Mouse (Mus musculus): ENCODE results near the gene Mob3a. TPM values are rescaled to one million over a fixed set of nuclear protein-coding genes. Genes with fewer than 3 reads are reported as not detected.
A peak's percentile ranks its signal among the peaks of the same experiment; 100 is the strongest.
"Not testable (repeated sequence)": the region's sequence is repeated elsewhere in the genome, so short reads cannot be mapped to it uniquely, and the experiment has no call there.

Mob3a gene
- polyA plus RNA-seq, 1 experiment from 2014 or later, result 38.9 TPM

DNA sequence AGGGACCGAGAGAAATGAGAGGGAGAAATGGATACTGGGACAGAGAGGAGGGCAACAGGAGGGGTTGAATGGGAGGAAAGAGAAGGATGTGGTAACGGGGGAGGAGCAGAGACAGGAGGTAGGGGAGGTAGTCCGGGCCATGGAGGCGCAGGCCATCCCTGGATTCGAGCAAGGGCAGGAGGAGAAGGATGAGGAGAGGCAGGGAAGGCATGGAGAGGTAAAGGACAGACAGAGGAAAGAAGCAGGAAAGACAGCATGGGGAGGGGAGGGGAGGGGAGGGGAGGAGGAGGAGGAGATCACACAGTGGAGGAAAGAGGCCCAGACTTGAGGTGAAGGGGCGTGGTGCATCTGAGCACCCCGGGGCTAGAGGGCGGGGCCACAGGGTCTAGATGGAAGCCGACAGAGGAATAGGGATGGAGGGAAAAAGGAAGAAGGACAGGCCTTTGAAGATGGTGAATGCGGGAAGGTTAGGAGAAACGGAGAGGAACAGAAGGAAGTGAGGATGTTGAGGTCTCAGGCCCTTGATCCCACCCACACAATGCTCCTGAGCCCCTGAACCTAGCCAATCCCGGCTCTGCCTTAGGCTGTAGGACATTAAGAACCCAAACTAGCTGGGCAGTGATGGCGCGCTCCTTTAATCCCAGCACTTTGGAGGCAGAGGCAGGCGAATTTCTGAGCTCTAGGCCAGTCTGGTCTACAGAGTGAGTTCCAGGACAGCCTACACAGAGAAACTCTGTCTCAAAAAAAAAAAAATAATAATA, 44.7 kb downstream of the Mob3a start, which contains the start of gene Btbd2:
Btbd2 (minus strand) TSS at position 209 of the 761 bp plus-strand sequence.
- 23% methylated on average over 15 of the region's 15 CpGs for WGBS (ENCODE audit: insufficient replicate concordance)
- peak within 1 kb of the TSS; percentile 87 for H3K4me2 ChIP-seq
- H3K9ac ChIP-seq (ENCODE audit: low read depth, low read length), result peak within 1 kb of the TSS; percentile 96
- no peaks in the 10 kb centered on the region for H3K36me3 ChIP-seq (ENCODE audit: control insufficient read depth, insufficient read depth, low read length)
- H3K4me1 ChIP-seq (ENCODE audit: control insufficient read depth, insufficient read depth, low read length), result peaks cover 20% of the 10 kb centered on the region
- no peaks in the 10 kb centered on the region for H3K27me3 ChIP-seq (ENCODE audit: control insufficient read depth, insufficient read depth, low read length)
- no peaks in the 10 kb centered on the region for H3K9me3 ChIP-seq (replicated peaks; ENCODE audit: control insufficient read depth, low read length)
- 0 out of 2 replicates have a peak, but pooled peaks have one; percentile 1 for ATAC-seq (replicated peaks; ENCODE audit: insufficient number of reproducible peaks, low FRiP score, low TSS enrichment)
- peak within 1 kb of the TSS; percentile 94 for H3K4me3 ChIP-seq (ENCODE audit: low read depth, low read length)
- H3K27ac ChIP-seq (ENCODE audit: low read depth, low read length), result peak within 1 kb of the TSS; percentile 86

DNA sequence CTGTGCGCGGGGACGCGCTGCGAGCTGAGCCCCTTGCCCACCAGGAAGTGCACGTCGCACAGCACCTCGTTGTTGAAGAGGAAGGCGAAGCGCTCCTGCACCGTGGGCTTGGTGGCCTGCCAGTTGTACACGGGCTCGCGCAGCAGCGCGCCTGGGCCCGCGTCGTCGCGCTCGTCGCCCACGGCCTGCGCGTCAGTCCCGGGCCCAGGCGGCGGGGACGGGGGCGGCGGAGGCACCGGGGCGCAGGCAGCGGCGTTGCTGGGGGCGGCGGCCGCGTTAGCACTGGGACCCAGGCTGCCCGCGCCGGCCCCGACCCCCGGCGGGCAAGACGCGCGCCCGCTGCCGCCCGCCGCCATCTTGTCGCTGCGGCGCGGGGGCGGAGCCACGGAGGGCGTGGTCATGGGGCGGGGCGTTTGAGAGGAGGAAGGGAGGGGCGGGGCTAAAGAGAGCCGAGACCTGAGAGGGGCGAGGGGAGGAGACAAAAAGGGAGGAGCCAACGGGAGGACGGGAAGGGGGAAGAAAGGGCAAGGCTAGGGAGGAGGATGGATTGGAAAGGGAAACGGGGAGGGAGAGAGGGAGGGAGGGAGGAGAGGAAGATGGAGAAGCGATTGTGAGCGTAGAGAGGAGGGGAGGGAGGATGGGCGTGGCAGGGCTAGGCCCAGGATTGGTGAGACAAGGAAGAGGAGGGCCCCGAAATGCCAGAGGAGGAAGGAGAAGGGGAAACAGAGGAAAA, 45.5 kb downstream of the Mob3a start:
- no peaks in the 10 kb centered on the region for H3K36me3 ChIP-seq (ENCODE audit: control insufficient read depth, insufficient read depth, low read length)
- H3K27me3 ChIP-seq (ENCODE audit: control insufficient read depth, insufficient read depth, low read length), result no peaks in the 10 kb centered on the region
- H3K4me1 ChIP-seq (ENCODE audit: control insufficient read depth, insufficient read depth, low read length), result peaks cover 20% of the 10 kb centered on the region
- H3K9ac ChIP-seq (ENCODE audit: low read depth, low read length), result peak overlapping the region; percentile 96
- ATAC-seq (replicated peaks; ENCODE audit: insufficient number of reproducible peaks, low FRiP score, low TSS enrichment), result peak; percentile 81
- peak overlapping the region; percentile 94 for H3K4me3 ChIP-seq (ENCODE audit: low read depth, low read length)
- H3K27ac ChIP-seq (ENCODE audit: low read depth, low read length), result peak overlapping the region; percentile 86
- H3K4me2 ChIP-seq, result peak overlapping the region; percentile 87
- no peaks in the 10 kb centered on the region for H3K9me3 ChIP-seq (replicated peaks; ENCODE audit: control insufficient read depth, low read length)
- under 1% methylated on average over 72 of the region's 72 CpGs for WGBS (ENCODE audit: insufficient replicate concordance)

DNA sequence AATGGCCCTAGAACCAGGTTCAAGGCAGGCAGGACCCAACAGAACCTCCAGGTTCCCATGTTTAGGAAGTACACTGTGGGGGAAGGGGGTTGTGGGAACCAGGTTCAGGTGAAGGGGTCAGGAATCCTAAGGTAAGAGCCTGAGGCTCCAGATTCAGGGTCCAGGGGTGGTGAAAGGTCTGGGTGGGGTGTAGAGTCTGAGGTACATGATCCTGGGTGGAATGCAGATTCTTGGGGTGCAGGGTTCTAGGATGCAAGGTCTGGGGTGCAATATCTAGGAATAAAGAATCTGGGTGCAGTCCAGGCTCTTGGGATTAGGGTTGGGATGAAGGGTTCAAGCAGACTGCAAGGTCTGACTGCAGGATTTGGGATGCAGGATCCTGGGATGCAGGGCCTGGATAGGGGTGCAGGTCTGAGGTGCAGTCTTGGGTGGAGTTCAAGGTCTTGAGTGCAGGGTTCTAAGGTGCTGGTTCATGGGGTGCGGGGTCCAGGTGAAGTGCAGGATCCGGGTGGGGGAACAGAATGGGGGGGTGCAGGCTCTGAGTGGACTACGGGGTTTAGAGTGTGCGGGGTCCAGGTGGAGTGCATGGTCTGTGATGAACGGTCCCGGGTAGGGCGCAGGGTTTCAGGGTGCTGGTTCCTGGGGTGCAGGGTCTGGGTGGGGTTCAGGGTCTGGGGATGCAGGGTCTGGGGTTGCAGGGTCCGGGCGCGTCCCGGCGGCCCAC, 46.2 kb downstream of the Mob3a start:
- Histone ChIP-seq H3K27me3 (ENCODE audit: control insufficient read depth, insufficient read depth, low read length) (no peaks in the 10 kb centered on the region), H3K27ac (ENCODE audit: low read depth, low read length) (peak overlapping the region; percentile 85), H3K4me2 (peak overlapping the region; percentile 87), H3K36me3 (ENCODE audit: control insufficient read depth, insufficient read depth, low read length) (no peaks in the 10 kb centered on the region), H3K9me3 (replicated peaks; ENCODE audit: control insufficient read depth, low read length) (no peaks in the 10 kb centered on the region), H3K4me3 (ENCODE audit: low read depth, low read length) (peak overlapping the region; percentile 94), H3K9ac (ENCODE audit: low read depth, low read length) (peak overlapping the region; percentile 96), H3K4me1 (ENCODE audit: control insufficient read depth, insufficient read depth, low read length) (peaks cover 20% of the 10 kb centered on the region)
- ATAC-seq (replicated peaks; ENCODE audit: insufficient number of reproducible peaks, low FRiP score, low TSS enrichment), result peak; percentile 28
- 2% methylated on average over 11 of the region's 12 CpGs for WGBS (ENCODE audit: insufficient replicate concordance)

DNA sequence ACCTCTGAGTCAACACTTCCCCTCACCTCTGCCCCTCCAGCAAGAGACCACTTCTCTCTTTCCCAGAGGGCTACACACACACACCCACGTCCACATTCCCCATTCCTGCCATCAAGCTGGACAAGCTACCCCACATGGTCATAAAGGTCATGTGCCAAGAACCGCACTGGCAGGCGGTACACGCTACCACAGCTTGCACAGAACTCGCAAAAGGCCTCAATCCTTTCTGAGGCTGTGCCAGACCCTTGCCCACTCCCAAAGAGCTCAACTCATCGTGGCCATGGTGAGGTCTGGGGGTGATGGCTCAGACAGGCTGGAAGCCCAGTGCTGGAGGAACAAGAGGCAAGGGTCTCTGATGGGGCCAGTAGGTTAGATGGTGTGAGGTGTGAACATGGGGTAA, 46.9 kb downstream of the Mob3a start:
- H3K9me3 ChIP-seq (replicated peaks; ENCODE audit: control insufficient read depth, low read length), result no peaks in the 10 kb centered on the region
- no peaks in the 10 kb centered on the region for H3K27me3 ChIP-seq (ENCODE audit: control insufficient read depth, insufficient read depth, low read length)
- no peak overlapping the region for H3K9ac ChIP-seq (ENCODE audit: low read depth, low read length)
- 81% methylated on average over 6 of the region's 6 CpGs for WGBS (ENCODE audit: insufficient replicate concordance)
- no peak overlapping the region for H3K4me3 ChIP-seq (ENCODE audit: low read depth, low read length)
- H3K27ac ChIP-seq (ENCODE audit: low read depth, low read length), result no peak overlapping the region
- H3K36me3 ChIP-seq (ENCODE audit: control insufficient read depth, insufficient read depth, low read length), result no peaks in the 10 kb centered on the region
- peaks cover 23% of the 10 kb centered on the region for H3K4me1 ChIP-seq (ENCODE audit: control insufficient read depth, insufficient read depth, low read length)
- ATAC-seq (replicated peaks; ENCODE audit: insufficient number of reproducible peaks, low FRiP score, low TSS enrichment), result no peak
- H3K4me2 ChIP-seq, result no peak overlapping the region

DNA sequence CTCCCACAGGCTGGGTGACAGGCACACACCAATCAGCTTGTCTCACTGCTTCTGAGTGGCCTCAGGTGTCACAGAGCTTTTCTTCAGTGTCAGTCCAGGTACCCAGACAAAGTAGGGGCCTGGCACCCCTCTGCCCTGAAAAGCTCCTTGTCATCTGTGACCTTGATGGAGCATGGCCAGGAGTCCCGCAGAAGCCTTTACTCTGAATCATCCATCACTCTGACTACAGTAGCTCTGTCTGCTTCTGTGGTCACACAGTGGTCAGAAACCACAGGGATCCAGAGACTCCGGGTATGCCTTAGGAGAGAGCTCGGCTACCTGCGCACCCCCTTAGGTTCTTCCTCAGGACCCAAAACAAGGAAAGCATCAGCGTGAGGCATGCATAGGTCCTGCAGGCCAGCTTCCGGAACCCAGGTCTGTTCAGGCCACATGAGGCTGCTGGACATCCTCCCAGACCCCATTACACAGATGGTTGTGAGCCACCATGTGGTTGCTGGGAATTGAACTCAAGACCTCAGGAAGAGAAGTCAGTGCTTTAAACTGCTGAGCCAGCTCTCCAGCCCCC, 48.5 kb downstream of the Mob3a start:
- H3K27me3 ChIP-seq (ENCODE audit: control insufficient read depth, insufficient read depth, low read length), result no peaks in the 10 kb centered on the region
- H3K4me2 ChIP-seq, result no peak overlapping the region
- H3K9ac ChIP-seq (ENCODE audit: low read depth, low read length), result peak overlapping the region; percentile 43; the same call in 1 of the 2 replicates
- WGBS (ENCODE audit: insufficient replicate concordance), result 82% methylated on average over 6 of the region's 6 CpGs
- H3K4me3 ChIP-seq (ENCODE audit: low read depth, low read length), result no peak overlapping the region
- no peak for ATAC-seq (replicated peaks; ENCODE audit: insufficient number of reproducible peaks, low FRiP score, low TSS enrichment)
- peaks cover 19% of the 10 kb centered on the region for H3K4me1 ChIP-seq (ENCODE audit: control insufficient read depth, insufficient read depth, low read length)
- H3K9me3 ChIP-seq (replicated peaks; ENCODE audit: control insufficient read depth, low read length), result no peaks in the 10 kb centered on the region
- H3K27ac ChIP-seq (ENCODE audit: low read depth, low read length), result 0 out of 2 replicates have a peak overlapping the region, but pooled peaks have one; percentile 15
- H3K36me3 ChIP-seq (ENCODE audit: control insufficient read depth, insufficient read depth, low read length), result no peaks in the 10 kb centered on the region

DNA sequence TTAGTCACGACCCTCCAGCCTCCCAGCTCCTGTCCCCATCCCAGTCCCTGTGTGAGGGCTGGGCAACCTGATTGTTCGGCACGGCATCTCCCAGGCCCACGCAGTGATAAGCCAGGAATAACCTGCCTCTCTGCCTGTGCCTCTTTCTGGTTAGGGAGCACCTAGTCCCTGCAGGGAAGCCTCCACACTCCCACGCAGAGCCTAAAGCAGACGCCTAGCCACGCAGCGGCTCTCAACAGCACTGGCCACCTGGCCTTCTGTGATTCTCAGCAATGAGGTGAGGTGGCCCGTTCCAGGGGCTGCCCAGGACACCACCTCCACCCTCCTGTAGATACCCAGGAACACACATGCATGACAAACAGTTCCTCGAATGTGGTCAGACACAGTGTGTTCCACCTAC, 51.4 kb downstream of the Mob3a start:
- no peak overlapping the region for H3K4me2 ChIP-seq
- peaks cover 12% of the 10 kb centered on the region for H3K4me1 ChIP-seq (ENCODE audit: control insufficient read depth, insufficient read depth, low read length)
- 76% methylated on average over 10 of the region's 10 CpGs for WGBS (ENCODE audit: insufficient replicate concordance)
- H3K27ac ChIP-seq (ENCODE audit: low read depth, low read length), result no peak overlapping the region
- no peak for ATAC-seq (replicated peaks; ENCODE audit: insufficient number of reproducible peaks, low FRiP score, low TSS enrichment)
- no peaks in the 10 kb centered on the region for H3K27me3 ChIP-seq (ENCODE audit: control insufficient read depth, insufficient read depth, low read length)
- H3K9ac ChIP-seq (ENCODE audit: low read depth, low read length), result no peak overlapping the region
- H3K4me3 ChIP-seq (ENCODE audit: low read depth, low read length), result no peak overlapping the region
- peaks cover 6% of the 10 kb centered on the region for H3K36me3 ChIP-seq (ENCODE audit: control insufficient read depth, insufficient read depth, low read length)
- H3K9me3 ChIP-seq (replicated peaks; ENCODE audit: control insufficient read depth, low read length), result no peaks in the 10 kb centered on the region

DNA sequence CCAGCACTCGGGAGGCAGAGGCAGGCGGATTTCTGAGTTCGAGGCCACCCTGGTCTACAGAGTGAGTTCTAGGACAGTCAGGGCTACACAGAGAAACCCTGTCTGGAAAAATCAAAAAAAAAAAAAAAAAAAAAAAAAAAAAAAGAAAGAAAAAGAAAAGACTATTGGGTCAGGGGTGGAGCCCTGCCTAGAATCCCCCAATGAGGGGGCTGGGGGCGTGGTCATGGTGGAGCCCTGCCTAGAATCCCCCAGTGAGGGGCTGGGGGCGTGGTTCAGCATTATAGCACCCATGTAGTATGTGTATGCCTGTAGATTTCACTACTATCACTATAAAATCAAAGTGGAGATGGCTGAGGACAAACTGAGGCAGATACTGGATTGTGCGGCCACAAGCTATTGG, 51.9 kb downstream of the Mob3a start:
- H3K27me3 ChIP-seq (ENCODE audit: control insufficient read depth, insufficient read depth, low read length); H3K9me3 ChIP-seq (replicated peaks; ENCODE audit: control insufficient read depth, low read length); H3K9ac ChIP-seq (ENCODE audit: low read depth, low read length); H3K27ac ChIP-seq (ENCODE audit: low read depth, low read length); H3K4me1 ChIP-seq (ENCODE audit: control insufficient read depth, insufficient read depth, low read length); H3K4me3 ChIP-seq (ENCODE audit: low read depth, low read length); ATAC-seq (replicated peaks; ENCODE audit: insufficient number of reproducible peaks, low FRiP score, low TSS enrichment); H3K4me2 ChIP-seq: not testable (repeated sequence)
- WGBS (ENCODE audit: insufficient replicate concordance), result 88% methylated on average over 6 of the region's 6 CpGs
- peaks cover 11% of the 10 kb centered on the region for H3K36me3 ChIP-seq (ENCODE audit: control insufficient read depth, insufficient read depth, low read length)

DNA sequence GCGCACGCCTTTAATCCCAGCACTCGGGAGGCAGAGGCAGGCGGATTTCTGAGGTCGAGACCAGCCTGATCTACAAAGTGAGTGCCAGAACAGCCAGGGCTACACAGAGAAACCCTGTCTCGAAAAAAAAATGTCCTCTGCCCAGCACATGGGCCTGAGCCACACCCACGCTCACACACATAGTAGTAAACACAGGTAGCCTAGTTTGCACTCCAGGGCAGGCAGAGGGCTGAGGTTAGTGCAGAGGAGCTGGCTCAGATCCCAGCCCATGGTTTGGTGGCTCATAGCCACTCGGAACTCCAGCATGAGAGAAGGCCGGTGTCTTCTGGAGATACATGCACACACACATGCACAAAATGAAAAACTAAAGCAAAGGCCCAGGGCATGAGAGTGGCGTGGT, 54.8 kb downstream of the Mob3a start:
- no peak for ATAC-seq (replicated peaks; ENCODE audit: insufficient number of reproducible peaks, low FRiP score, low TSS enrichment)
- Histone ChIP-seq H3K27ac (ENCODE audit: low read depth, low read length) (no peak overlapping the region), H3K4me1 (ENCODE audit: control insufficient read depth, insufficient read depth, low read length) (peaks cover 3% of the 10 kb centered on the region; the same call in 1 of the 2 replicates), H3K9me3 (replicated peaks; ENCODE audit: control insufficient read depth, low read length) (no peaks in the 10 kb centered on the region), H3K36me3 (ENCODE audit: control insufficient read depth, insufficient read depth, low read length) (peaks cover 27% of the 10 kb centered on the region), H3K4me3 (ENCODE audit: low read depth, low read length) (no peak overlapping the region), H3K4me2 (no peak overlapping the region), H3K27me3 (ENCODE audit: control insufficient read depth, insufficient read depth, low read length) (no peaks in the 10 kb centered on the region), H3K9ac (ENCODE audit: low read depth, low read length) (no peak overlapping the region)
- WGBS (ENCODE audit: insufficient replicate concordance), result 88% methylated on average over 10 of the region's 10 CpGs
